Mouse (Mus musculus): Measurements from ENCODE around the gene Nat8f6.
A peak's percentile ranks its signal among the peaks of the same experiment; 100 is the strongest.
"Not testable (repeated sequence)": the region's sequence is repeated elsewhere in the genome, so short reads cannot be mapped to it uniquely, and the experiment has no call there.

The Nat8f6 gene

GRCm38 (mm10) chr6:85836098-85836497 lies 15.3 kb upstream of the Nat8f6 start:
- not testable (repeated sequence) for DNase-seq (ENCODE audit: low spot score)

DNA sequence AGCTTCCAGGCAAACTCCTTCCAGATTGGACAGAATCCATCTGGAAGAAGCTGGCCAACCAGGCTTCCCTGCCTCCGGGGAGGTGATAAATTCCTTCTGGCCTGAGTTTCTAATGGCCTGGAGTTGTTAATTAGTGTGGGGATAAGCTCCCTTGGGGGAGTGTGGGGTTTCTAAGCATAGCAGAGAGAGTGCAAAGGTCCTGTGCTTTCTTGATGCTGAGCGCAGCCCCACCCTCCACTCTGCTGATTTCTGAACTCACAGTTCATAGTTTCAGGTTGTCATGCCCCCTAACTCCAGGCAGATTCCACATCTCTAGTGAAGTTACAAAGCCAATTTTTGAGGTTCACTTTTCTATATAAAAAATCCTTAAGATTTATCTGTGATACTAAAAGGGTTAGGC lies 14.3 kb upstream of the Nat8f6 start:
- DNase-seq (ENCODE audit: low spot score): not testable (repeated sequence)

DNA sequence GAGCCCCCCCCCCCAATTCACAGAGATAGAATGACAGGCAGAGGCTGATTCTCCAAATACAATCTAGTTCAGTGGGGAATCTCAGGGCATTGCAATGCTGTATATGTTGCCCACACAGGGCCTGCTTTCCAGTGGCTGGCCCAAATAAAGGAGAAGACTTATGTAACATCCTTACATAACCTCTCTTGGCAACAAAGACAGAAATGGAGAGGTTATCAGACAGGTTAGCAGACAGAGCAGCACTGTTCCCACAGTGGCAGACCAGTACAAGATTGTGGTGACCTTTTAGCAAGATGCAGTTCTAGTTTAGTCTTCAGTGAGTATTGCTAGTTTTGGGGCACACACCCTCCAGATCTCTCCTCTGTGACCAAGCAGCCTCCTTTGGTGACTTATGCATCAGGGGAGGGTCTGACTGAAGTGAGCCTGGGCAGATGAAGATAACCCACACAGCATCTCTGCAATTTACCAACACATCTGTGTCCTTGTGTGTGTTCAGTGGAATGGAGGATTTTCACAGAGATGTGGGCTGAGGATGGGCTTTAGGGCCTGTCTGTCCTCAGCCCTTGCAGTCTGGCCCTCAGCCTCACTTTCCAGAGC lies 13.8 kb upstream of the Nat8f6 start:
- DNase-seq (ENCODE audit: low spot score): not testable (repeated sequence)

DNA sequence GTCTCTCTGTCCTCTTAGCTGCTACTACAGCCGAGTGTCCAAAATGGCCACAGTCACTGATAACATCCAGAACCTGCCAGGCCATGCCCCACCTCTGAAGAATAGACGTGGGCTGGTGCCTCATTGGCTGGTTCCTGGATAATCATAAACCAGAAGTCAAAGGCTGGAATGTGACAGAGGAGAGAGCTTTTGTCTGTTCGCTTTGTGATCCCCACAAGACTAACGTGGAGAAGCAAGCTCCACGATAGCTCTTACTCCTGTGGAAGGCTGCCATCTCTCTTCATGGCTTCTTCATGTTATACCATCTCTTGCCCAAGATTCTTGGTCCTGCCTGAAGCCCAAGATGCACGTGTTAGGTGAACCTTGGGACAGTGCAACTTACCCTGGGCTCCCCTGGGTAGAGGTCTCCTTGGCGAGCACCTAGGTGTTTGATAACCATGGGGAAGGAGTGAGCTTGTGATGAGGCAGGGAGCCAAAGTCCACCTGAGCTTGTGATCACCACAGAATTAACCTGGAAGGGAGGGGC lies 11.1 kb upstream of the Nat8f6 start, which contains the start of gene Nat8:
TSS of gene Nat8 (minus strand) at position 287 of the 526 bp plus-strand sequence.
- no peak for DNase-seq (ENCODE audit: low spot score)

- no peak for DNase-seq (ENCODE audit: low spot score)
Observed at GRCm38 (mm10) chr6:85829462-85829861, 8.7 kb upstream of the Nat8f6 start.

GRCm38 (mm10) chr6:85825886-85826285 lies 5.1 kb upstream of the Nat8f6 start:
- no peak for DNase-seq (ENCODE audit: low spot score)

DNA sequence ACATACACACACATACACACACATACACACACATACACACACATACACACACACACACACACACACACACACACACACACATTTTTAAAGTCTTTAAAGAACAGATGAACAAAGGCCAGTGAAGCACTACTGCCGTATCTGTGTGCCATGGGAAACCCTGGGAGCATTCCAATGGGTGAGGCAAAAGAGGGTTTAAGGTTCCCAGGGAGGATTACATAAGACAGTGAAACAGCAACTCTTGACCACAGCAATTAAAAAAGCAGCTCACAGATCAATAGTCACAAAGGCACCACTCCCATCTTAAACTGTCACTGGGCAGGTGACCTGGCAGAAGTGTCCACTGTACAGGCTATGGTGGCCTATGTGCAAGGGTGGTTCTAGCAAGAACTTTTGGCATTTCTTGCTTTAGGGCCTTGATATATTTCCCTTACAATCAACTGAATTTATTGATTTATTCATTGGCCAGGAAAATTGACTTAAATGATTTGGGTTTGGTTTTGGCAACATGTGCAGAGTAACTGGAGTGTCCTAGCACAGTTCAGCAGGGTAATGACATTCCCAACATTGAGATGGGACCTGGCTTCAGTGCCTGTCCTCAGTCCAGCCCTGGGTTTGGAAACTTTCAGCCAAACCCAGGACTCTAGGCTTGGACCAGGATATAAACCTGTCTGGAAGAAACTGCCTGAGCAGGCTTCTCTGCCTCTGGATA lies 2.8 kb upstream of the Nat8f6 start:
- no peak for DNase-seq (ENCODE audit: low spot score)

DNA sequence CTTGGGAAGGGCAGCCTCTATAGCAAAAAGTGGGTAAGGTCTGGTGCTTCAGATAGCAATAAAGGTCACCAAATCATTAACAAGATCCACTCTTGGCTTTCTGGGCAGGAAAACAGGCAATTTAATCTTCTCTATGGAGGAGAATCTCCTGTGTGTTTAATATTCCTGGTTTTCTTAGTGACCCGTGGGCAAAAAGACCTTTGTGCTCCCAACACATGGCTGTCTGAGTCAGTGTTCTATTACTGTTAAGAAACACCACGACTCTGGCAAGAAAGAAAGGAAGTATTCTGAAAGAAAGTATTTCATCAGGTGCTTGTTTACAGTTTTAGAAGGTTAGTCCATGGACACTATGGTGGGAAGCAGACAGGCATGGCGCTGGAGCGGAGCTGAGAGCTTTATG lies 1.5 kb upstream of the Nat8f6 start:
- no peak for DNase-seq (ENCODE audit: low spot score)

DNA sequence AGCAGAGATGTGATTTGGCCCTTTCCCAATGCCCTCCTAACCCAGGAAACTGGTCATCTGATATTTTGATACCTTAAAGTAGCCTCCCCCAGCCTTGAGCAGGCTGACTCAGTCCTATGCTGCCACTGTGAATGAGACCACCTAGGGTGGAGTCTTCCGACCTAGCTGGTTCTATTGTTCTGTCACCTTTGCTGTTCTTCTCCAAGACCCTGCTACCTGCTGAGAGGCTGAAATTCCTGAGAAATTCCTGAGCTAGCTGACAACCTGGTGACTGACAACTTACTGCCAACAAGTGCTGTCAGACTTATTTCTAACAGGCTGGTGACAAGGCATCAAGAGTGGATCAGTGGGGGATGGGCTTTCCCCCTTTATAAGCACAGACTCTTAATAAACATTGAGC lies 2.4 kb downstream of the Nat8f6 start:
- DNase-seq (ENCODE audit: low spot score): no peak

DNA sequence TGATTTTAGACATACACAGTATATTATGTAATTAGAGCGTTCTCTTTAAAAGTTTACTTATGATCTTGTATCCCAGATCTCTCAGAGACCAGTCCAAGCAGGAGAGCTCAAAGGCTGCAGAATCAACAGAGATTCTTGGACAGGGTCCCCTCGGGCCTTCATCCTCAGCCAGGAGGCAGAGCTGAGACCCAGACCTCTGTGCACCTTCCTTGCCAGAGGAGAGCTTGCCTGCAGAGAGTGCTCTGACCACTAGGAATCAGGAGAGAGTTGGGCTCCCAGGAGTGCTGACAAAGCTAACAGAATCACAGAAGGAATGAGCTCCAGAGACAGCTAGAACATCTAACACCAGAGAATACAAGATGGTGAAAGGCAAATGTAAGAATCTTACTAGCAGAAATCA lies 7.4 kb downstream of the Nat8f6 start:
- peak; percentile 1 for DNase-seq (ENCODE audit: low spot score)

- DNase-seq (ENCODE audit: low spot score): not testable (repeated sequence)
Observed at GRCm38 (mm10) chr6:85810942-85811537, 9.7 kb downstream of the Nat8f6 start.

- DNase-seq (ENCODE audit: low spot score): not testable (repeated sequence)
Observed at GRCm38 (mm10) chr6:85810514-85810913, 10.2 kb downstream of the Nat8f6 start.

DNA sequence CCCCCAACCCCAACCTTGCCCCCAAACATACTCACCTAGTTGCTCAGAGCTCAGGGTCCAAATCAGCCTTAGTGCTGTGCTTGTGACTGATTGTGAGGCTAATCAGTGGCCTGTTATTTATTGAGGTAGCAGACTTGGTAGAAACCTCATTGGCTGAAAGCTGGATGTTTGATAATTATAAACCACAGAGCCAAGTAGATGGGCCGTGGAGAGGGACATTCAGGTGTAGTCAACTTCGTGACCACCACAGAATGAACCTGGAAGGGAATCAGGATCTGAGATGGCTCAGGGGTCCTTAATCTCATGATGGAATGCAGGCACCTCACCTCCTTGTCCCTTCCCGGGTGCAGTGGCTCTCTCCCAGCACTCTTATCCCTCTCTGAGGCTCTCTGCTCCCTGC lies 11.0 kb downstream of the Nat8f6 start:
- not testable (repeated sequence) for DNase-seq (ENCODE audit: low spot score)

DNA sequence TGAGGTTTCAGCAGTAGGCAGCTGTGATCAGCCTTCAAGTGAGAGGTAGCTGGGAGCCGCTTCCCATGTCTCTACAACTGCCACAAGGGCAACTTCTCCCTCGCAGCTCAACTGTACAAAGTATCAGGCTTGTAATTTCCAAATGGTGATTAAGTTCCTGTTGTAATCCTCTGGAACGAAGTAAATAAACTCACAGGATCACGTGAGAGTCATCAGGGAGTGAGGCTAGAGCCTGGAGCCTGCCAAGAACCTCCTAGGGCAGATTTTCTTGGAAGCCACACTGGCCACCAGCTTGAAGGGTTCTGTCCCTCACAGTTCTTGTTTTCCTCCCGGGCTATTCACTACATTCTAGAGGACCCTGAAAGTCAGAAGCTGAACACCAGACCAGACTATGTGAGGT lies 17.6 kb downstream of the Nat8f6 start:
- DNase-seq (ENCODE audit: low spot score): not testable (repeated sequence)

DNA sequence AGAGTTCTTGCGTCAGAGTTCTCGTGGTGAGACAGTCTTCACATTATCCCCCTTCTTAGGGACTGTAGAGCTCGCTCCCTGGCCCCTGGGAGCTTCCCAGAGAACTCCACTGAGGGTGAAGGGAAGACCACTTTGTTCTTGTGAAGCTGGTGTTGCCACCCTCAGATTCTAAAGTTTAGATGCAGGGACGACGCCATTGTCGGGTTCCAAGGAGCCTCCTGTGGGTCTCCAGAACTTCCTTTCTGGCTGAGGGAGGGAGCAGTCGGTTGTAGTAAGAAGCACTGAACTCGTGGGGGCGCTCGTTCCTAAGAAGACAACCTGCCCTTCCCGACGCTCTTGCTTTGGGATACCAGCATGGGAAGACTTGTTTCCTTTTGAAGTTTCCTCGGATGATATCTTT lies 55.2 kb downstream of the Nat8f6 start, which contains the start of gene Nat8f3:
TSS of gene Nat8f3 (minus strand) at position 223 of the 400 bp plus-strand sequence.
- peak; percentile 6 for DNase-seq (ENCODE audit: low spot score)

DNA sequence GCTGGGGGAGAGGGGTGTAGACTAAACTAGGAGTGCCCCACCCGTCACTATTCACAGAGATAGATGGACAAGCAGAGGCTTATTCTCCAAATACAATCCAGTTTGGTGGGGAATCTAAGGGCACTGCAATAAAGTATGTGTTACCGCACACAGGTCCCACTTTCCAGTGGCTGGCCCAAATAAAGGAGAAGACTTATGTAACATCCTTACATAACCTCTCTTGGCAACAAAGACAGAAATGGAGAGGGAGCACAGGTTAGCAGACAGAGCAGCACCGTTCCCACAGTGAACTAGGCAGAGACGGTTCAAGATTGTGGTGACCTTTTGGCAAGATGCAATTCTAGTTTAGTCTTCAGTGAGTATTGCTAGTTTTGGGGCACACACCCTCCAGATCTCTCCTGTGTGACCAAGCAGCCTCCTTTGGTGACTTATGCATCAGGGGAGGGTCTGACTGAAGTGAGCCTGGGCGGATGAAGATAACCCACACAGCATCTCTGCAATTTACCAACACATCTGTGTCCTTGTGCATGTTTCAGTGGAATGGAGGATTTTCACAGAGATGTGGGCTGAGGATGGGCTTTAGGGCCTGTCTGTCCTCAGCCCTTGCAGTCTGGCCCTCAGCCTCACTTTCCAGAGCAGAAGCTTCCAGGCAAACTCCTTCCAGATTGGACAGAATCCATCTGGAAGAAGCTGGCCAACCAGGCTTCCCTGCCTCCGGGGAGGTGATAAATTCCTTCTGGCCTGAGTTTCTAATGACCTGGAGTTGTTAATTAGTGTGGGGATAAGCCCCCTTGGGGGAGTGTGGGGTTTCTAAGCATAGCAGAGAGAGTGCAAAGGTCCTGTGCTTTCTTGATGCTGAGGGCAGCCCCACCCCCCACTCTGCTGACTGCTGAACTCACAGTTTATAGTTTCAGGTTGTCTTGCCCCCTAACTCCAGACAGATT lies 57.4 kb downstream of the Nat8f6 start:
- not testable (repeated sequence) for DNase-seq (ENCODE audit: low spot score)

- DNase-seq (ENCODE audit: low spot score): not testable (repeated sequence)
Observed at GRCm38 (mm10) chr6:85762678-85763077, 58.1 kb downstream of the Nat8f6 start.
